Mouse (Mus musculus) hindbrain, embryonic 16.5 days (tissue): ENCODE results near the gene Klhdc3. TPM values are rescaled to one million over a fixed set of nuclear protein-coding genes. Genes with fewer than 3 reads are reported as not detected.
A peak's percentile ranks its signal among the peaks of the same experiment; 100 is the strongest.

ENCODE experiments used
- ATAC-seq: fragments of 200-750 bp; cut with Nextera tagmentation; 2 replicates; pipeline ENCODE4 v1.8.0; 2017; ENCODE audit warnings: moderate TSS enrichment, moderate library complexity
- H3K27ac ChIP-seq: fragments of 300-500 bp; sonication (generic); 2 replicates; pipeline ENCODE4 v1.5.1; 2014; ENCODE audit warnings: low read depth, mild to moderate bottlenecking, control low read depth, low read length, moderate library complexity
- H3K27me3 ChIP-seq: fragments of 300-500 bp; sonication (generic); replicated peaks from 2 replicates; pipeline ENCODE4 v1.6.1; 2014; ENCODE audit warnings: low read length; ENCODE audit not compliant: control insufficient read depth, insufficient read depth
- H3K36me3 ChIP-seq: fragments of 300-500 bp; sonication (generic); 2 replicates; pipeline ENCODE4 v1.6.1; 2014; ENCODE audit warnings: mild to moderate bottlenecking, low read length, moderate library complexity, mixed read lengths; ENCODE audit not compliant: control insufficient read depth, insufficient read depth
- H3K4me1 ChIP-seq: fragments of 300-500 bp; sonication (generic); 2 replicates; pipeline ENCODE4 v1.6.1; 2014; ENCODE audit warnings: low read depth, low read length; ENCODE audit not compliant: control insufficient read depth, insufficient read depth
- H3K4me2 ChIP-seq: fragments of 300-500 bp; sonication (generic); 2 replicates; pipeline ENCODE4 v1.6.1; 2014; ENCODE audit warnings: mild to moderate bottlenecking, low read length, control low read depth, moderate library complexity
- H3K4me3 ChIP-seq: fragments of 300-500 bp; sonication (generic); 2 replicates; pipeline ENCODE4 v1.5.1; 2014; ENCODE audit warnings: mild to moderate bottlenecking, low read length, control low read depth, moderate library complexity
- H3K9ac ChIP-seq: fragments of 300-500 bp; sonication (generic); 2 replicates; pipeline ENCODE4 v1.6.1; 2014; ENCODE audit warnings: low read depth, mild to moderate bottlenecking, control low read depth, low read length, moderate library complexity
- H3K9me3 ChIP-seq: fragments of 300-500 bp; sonication (generic); 2 replicates; pipeline ENCODE4 v1.6.1; 2014; ENCODE audit warnings: mild to moderate bottlenecking, low read length, moderate library complexity; ENCODE audit not compliant: control insufficient read depth
- WGBS: fragments of 180-500 bp; shearing (Covaris S2); extraction: QIAGEN DNeasy Blood & Tissue Kit; methylation state at CpG from one replicate; pipeline ENCODE4 v1.1.7; 2014; 5-methylcytosine and 5-hydroxymethylcytosine counted together
- polyA plus RNA-seq: library from polyadenylated mRNA; unstranded; fragments of >200 nt; fragmentation: Nextera tagmentation; extraction: Ambion mirVana; gene quantifications from 2 replicates; pipeline ENCODE4 v1.2.1, GENCODE M21; 2015

Gene Klhdc3
- polyA plus RNA-seq, 1 experiment from 2014 or later = 179 TPM

GRCm38 (mm10) chr17:46650232-46651031 lies 30.3 kb downstream of the Klhdc3 start, which contains the start of gene Cul7:
Gene Cul7, plus strand, starts transcription at chr17:46650337.
- WGBS = under 1% methylated on average over 27 of the region's 58 CpGs
- peak within 1 kb of the TSS; percentile 91 for H3K9ac ChIP-seq
- H3K27me3 ChIP-seq = no peaks in the 10 kb centered on the region
- no peaks in the 10 kb centered on the region for H3K9me3 ChIP-seq
- H3K27ac ChIP-seq = peak within 1 kb of the TSS; percentile 95
- ATAC-seq = peak; percentile 96
- peaks cover 26% of the 10 kb centered on the region for H3K4me1 ChIP-seq
- peak within 1 kb of the TSS; percentile 91 for H3K4me2 ChIP-seq
- peaks cover 13% of the 10 kb centered on the region for H3K36me3 ChIP-seq
- peak within 1 kb of the TSS; percentile 70 for H3K4me3 ChIP-seq

DNA sequence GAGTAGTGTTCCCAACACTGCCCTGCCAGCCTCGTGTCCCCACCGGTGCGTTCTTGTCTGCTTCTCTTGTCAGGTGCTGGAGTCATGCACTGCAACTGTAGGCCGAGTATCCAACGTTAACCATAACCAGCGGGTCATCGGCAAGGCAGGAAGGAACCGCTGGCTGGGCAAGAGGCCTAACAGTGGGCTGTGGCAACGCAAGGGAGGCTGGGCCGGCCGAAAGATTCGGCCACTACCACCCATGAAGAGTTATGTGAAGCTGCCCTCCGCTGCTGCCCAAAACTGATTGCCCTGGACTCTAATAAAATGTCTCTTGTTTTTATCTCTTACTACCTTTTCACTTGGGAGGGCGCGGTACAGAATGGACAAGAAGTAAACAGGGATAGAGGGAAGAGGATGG lies 30.9 kb downstream of the Klhdc3 start:
- peak overlapping the region; percentile 95 for H3K27ac ChIP-seq
- H3K4me2 ChIP-seq = peak overlapping the region; percentile 91
- ATAC-seq = no peak
- peaks cover 31% of the 10 kb centered on the region for H3K4me1 ChIP-seq
- H3K36me3 ChIP-seq = peaks cover 10% of the 10 kb centered on the region
- no peaks in the 10 kb centered on the region for H3K9me3 ChIP-seq
- 33% methylated on average over 15 of the region's 15 CpGs for WGBS
- peak overlapping the region; percentile 91 for H3K9ac ChIP-seq
- H3K4me3 ChIP-seq = peak overlapping the region; percentile 70
- H3K27me3 ChIP-seq = no peaks in the 10 kb centered on the region

GRCm38 (mm10) chr17:46648436-46648835 lies 32.3 kb downstream of the Klhdc3 start:
- Histone ChIP-seq H3K27me3 (no peaks in the 10 kb centered on the region), H3K4me2 (no peak overlapping the region), H3K36me3 (peaks cover 6% of the 10 kb centered on the region), H3K9ac (no peak overlapping the region), H3K27ac (no peak overlapping the region), H3K4me1 (peaks cover 39% of the 10 kb centered on the region), H3K9me3 (no peaks in the 10 kb centered on the region), H3K4me3 (no peak overlapping the region)
- 91% methylated on average over 9 of the region's 9 CpGs for WGBS
- no peak for ATAC-seq

DNA sequence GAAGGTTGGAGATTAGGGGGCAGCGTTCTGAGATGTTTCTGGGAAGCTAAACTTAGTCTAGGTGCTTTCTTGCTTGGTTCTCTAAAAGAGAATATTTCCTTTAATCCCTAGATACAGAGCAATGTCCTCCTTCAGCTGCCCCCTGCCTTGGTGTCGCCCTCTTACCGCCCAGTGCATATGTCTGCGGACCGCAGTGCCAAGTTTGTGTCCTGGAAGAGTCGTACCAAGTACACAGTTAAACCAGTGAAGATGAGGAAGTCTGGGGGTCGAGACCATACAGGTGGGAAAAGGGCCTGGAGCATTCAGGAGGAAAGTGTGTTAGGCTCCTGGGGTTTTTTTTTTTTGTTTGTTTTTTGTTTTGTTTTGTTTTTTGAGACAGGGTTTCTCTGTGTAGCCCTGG lies 33.4 kb downstream of the Klhdc3 start:
- Histone ChIP-seq H3K4me2 (no peak overlapping the region), H3K27me3 (no peaks in the 10 kb centered on the region), H3K36me3 (peaks cover 6% of the 10 kb centered on the region; the same call in 1 of the 2 replicates), H3K9me3 (no peaks in the 10 kb centered on the region), H3K27ac (no peak overlapping the region), H3K4me3 (no peak overlapping the region), H3K4me1 (peaks cover 37% of the 10 kb centered on the region), H3K9ac (no peak overlapping the region)
- ATAC-seq = no peak
- WGBS = 92% methylated on average over 7 of the region's 7 CpGs

- H3K4me3 ChIP-seq = peak overlapping the region; percentile 77
- H3K27ac ChIP-seq = peak overlapping the region; percentile 90
- peaks cover 27% of the 10 kb centered on the region for H3K4me1 ChIP-seq
- H3K27me3 ChIP-seq = no peaks in the 10 kb centered on the region
- peaks cover 9% of the 10 kb centered on the region for H3K36me3 ChIP-seq
- H3K9me3 ChIP-seq = no peaks in the 10 kb centered on the region
- under 1% methylated on average over 19 of the region's 19 CpGs for WGBS
- no peak for ATAC-seq
- peak overlapping the region; percentile 79 for H3K9ac ChIP-seq
- H3K4me2 ChIP-seq = peak overlapping the region; percentile 94
These were observed 34.4 kb downstream of the Klhdc3 start for GRCm38 (mm10) chr17:46646322-46646662.

DNA sequence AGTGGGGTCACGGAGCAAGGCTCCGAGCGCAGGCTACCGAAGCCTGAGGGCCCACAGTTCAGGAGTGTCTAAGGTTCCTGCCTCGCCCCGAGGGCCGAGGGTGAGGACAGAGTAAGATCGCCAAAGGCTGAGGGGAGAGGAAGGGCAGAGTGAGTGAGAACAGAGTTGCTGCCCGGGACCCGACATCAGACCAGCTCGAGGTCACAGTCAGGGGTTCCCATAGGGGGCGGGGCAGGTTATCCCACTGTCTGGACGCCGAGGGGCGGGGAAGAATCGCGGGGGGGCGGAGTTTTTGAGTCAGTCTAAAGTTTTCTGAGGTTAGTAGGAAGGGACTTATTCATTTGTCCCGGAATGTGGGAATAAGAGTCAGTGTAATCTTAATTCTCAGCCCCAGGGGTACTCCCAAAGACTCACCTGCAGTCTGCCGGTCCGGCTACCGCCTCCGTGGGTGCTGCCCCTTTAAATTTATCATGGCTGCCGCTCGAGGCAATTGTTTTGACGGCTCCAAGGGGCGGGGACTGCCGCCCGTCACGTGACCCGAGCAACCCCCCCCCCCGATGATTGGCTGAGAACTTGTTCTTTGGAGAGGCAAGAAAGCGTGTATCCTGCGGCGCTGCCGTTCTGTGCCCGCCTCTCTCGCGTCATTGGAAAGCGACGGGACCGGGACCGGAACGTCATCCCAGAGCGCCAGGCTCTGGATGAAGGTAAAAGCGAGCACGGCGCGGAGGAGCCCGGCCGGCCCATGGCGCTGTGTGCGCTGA lies 35.0 kb downstream of the Klhdc3 start, which contains the start of the genes Klc4 and Mrpl2:
Gene Klc4 (minus strand): TSS at position 462 of the 761 bp plus-strand sequence.
Gene Mrpl2 (plus strand): TSS at position 669 of the 761 bp plus-strand sequence.
- Histone ChIP-seq H3K36me3 (peaks cover 11% of the 10 kb centered on the region), H3K27ac (peak within 1 kb of the TSS; percentile 90), H3K4me1 (peaks cover 22% of the 10 kb centered on the region), H3K9me3 (no peaks in the 10 kb centered on the region), H3K4me2 (peak within 1 kb of the TSS; percentile 94), H3K4me3 (peak within 1 kb of the TSS; percentile 77), H3K27me3 (no peaks in the 10 kb centered on the region), H3K9ac (peak within 1 kb of the TSS; percentile 79)
- ATAC-seq = peak; percentile 58
- under 1% methylated on average over 53 of the region's 53 CpGs for WGBS

DNA sequence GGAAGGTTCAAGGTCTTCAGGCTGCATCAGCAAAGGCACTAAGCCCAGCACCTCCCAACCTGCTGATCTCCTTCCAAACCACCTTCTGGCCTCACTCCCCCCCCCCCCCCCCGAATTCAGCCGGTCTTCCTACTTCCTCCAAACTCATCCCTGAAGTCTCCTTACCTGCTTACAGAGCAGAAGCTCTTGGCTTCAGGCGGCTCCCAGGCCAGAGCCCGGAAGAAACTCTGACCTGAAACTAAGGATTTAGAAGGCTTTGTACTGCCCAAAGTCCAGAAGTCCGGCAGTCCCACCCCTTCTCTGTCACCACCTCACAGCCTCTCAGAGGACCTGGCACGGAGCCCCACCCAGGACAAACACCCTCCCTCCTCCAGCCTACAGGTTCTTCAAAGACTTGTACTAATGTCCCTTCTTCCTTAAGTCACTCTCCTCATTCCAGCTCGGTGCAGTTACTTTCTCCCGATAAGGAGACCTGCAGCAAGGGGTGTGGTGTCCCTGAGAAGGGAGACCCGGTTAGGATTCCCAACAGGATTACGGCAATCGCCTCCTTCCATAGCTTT lies 35.7 kb downstream of the Klhdc3 start:
- Histone ChIP-seq H3K4me1 (peaks cover 22% of the 10 kb centered on the region), H3K4me3 (peak overlapping the region; percentile 77), H3K27me3 (no peaks in the 10 kb centered on the region), H3K9ac (peak overlapping the region; percentile 69), H3K36me3 (peaks cover 11% of the 10 kb centered on the region), H3K27ac (peak overlapping the region; percentile 64), H3K4me2 (peak overlapping the region; percentile 83), H3K9me3 (no peaks in the 10 kb centered on the region)
- WGBS = 11% methylated on average over 9 of the region's 11 CpGs
- ATAC-seq = no peak; the same call in none of the 2 replicates

DNA sequence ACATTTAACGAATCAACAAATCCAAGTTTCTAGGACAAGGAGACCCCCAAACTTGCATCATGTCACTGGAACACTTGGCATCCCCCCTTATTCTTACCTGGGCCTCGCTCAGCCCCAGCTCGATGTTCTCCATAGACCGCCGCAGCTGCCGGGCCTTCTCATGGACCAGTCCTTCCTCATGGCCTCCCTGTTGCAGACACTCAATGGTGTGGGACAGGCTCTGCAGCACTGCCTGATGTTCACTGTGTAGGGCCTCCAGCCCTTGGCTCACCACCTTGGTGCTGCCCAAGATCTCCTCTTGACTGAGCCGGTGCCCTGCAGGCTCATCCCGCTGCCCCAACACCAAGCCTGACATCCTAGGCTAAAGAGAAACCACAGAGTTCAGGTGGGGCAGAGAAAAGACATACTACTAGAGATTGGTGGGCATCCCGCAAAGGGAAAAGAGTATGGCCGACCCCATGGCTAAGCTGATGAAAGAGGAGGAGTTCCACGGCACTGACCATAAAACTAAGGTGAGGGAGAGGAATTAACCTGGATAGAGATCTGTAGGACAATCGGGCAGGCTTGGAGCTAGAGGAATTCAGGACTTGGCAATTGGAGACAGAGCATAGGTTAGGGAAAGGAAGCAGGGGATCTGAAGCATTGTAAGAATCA lies 36.4 kb downstream of the Klhdc3 start:
- Histone ChIP-seq H3K27me3 (no peaks in the 10 kb centered on the region), H3K9ac (no peak overlapping the region; the same call in 1 of the 2 replicates), H3K4me3 (no peak overlapping the region; the same call in 1 of the 2 replicates), H3K36me3 (peaks cover 14% of the 10 kb centered on the region), H3K4me2 (peak overlapping the region; percentile 83), H3K9me3 (no peaks in the 10 kb centered on the region), H3K4me1 (peaks cover 19% of the 10 kb centered on the region), H3K27ac (no peak overlapping the region)
- ATAC-seq = no peak
- WGBS = 91% methylated on average over 12 of the region's 12 CpGs
